Mouse (Mus musculus): ENCODE results near the gene Dnaaf2. TPM values are rescaled to one million over a fixed set of nuclear protein-coding genes. Genes with fewer than 3 reads are reported as not detected.

Gene Dnaaf2
- polyA plus RNA-seq (2014; fragmentation: Nextera tagmentation; extraction: Ambion mirVana): 6.2 and 9.2 TPM in 2 replicates

GRCm38 (mm10) chr12:69198164-69198535 is at the start of gene Dnaaf2:
TSS of gene Dnaaf2 (minus strand) at chr12:69198429.
- WGBS (ENCODE audit: insufficient replicate concordance): 0% methylated on average over 18 of the region's 18 CpGs
- H3K9ac ChIP-seq (ENCODE audit: low read depth, low read length): peak within 1 kb of the TSS; percentile 93
- ATAC-seq (replicated peaks; ENCODE audit: insufficient number of reproducible peaks, low FRiP score, low TSS enrichment): peak; percentile 33
- peak within 1 kb of the TSS; percentile 99 for H3K4me2 ChIP-seq
- peaks cover 14% of the 10 kb centered on the region for H3K4me1 ChIP-seq (ENCODE audit: control insufficient read depth, insufficient read depth, low read length)
- peak within 1 kb of the TSS; percentile 97 for H3K4me3 ChIP-seq (ENCODE audit: low read depth, low read length)
- no peaks in the 10 kb centered on the region for H3K9me3 ChIP-seq (replicated peaks; ENCODE audit: control insufficient read depth, low read length)
- H3K27ac ChIP-seq (ENCODE audit: low read depth, low read length): peak within 1 kb of the TSS; percentile 81
- H3K36me3 ChIP-seq (ENCODE audit: control insufficient read depth, insufficient read depth, low read length): peaks cover 6% of the 10 kb centered on the region; the same call in 1 of the 2 replicates
- H3K27me3 ChIP-seq (ENCODE audit: control insufficient read depth, insufficient read depth, low read length): no peaks in the 10 kb centered on the region

GRCm38 (mm10) chr12:69241771-69242431 is 43.7 kb upstream of the Dnaaf2 start:
- no peaks in the 10 kb centered on the region for H3K27me3 ChIP-seq (ENCODE audit: control insufficient read depth, insufficient read depth, low read length)
- peak overlapping the region; percentile 67 for H3K4me2 ChIP-seq
- peak overlapping the region; percentile 89 for H3K27ac ChIP-seq (ENCODE audit: low read depth, low read length)
- H3K4me1 ChIP-seq (ENCODE audit: control insufficient read depth, insufficient read depth, low read length): 0 out of 2 replicates have a peak, but pooled peaks cover 3% of the 10 kb centered on the region
- peak overlapping the region; percentile 91 for H3K9ac ChIP-seq (ENCODE audit: low read depth, low read length)
- H3K9me3 ChIP-seq (replicated peaks; ENCODE audit: control insufficient read depth, low read length): no peaks in the 10 kb centered on the region
- ATAC-seq (replicated peaks; ENCODE audit: insufficient number of reproducible peaks, low FRiP score, low TSS enrichment): peak; percentile 82
- no peaks in the 10 kb centered on the region for H3K36me3 ChIP-seq (ENCODE audit: control insufficient read depth, insufficient read depth, low read length)
- under 1% methylated on average over 63 of the region's 64 CpGs for whole genome bisulfite sequencing (ENCODE audit: insufficient replicate concordance)
- peak overlapping the region; percentile 78 for H3K4me3 ChIP-seq (ENCODE audit: low read depth, low read length)

DNA sequence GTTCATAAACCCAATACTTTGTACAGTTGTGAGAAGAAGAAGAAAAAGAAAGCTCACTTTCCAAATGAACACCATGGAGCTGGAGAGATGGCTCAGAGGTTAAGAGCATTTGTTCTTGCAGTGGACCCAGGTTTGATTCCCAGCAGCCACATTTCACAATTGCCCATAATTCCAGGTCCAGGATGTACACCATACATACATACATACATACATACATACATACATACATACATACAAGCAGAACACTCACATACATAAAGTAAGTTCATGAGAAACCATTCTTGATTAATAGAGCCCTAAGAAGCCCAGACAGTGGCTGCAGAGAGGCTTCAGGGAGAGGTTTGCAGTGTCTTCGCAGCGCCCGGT is 43.2 kb upstream of the Dnaaf2 start:
- H3K4me1 ChIP-seq (ENCODE audit: control insufficient read depth, insufficient read depth, low read length): 0 out of 2 replicates have a peak, but pooled peaks cover 3% of the 10 kb centered on the region
- no peaks in the 10 kb centered on the region for H3K27me3 ChIP-seq (ENCODE audit: control insufficient read depth, insufficient read depth, low read length)
- H3K9me3 ChIP-seq (replicated peaks; ENCODE audit: control insufficient read depth, low read length): no peaks in the 10 kb centered on the region
- peak overlapping the region; percentile 67 for H3K4me2 ChIP-seq
- no peaks in the 10 kb centered on the region for H3K36me3 ChIP-seq (ENCODE audit: control insufficient read depth, insufficient read depth, low read length)
- peak overlapping the region; percentile 78 for H3K4me3 ChIP-seq (ENCODE audit: low read depth, low read length)
- H3K9ac ChIP-seq (ENCODE audit: low read depth, low read length): peak overlapping the region; percentile 91
- ATAC-seq (replicated peaks; ENCODE audit: insufficient number of reproducible peaks, low FRiP score, low TSS enrichment): no peak
- 0% methylated on average over 3 of the region's 3 CpGs for WGBS (ENCODE audit: insufficient replicate concordance)
- peak overlapping the region; percentile 89 for H3K27ac ChIP-seq (ENCODE audit: low read depth, low read length)

DNA sequence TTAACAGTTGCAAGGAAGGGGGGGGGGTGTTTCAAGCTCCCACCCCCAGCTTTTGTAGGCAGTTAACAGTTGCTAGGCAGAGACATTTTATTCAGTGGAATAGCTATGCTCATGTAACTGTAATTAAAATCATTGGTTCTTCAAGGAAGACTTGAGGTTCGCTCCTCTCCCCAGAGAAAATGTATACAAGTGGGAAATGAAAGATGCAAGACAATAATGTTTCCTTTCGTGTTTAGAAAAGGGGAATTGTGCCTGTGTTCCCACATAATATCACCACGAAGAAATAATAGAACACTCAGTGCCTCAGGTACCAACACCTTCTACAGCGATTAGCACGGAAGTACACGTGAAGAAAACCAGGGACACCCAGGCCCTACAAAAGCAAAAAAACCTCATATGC is 42.6 kb upstream of the Dnaaf2 start, which contains the start of gene Klhdc1:
Gene Klhdc1 (plus strand): TSS at position 301 of the 400 bp plus-strand sequence.
- Histone ChIP-seq H3K36me3 (ENCODE audit: control insufficient read depth, insufficient read depth, low read length) (no peaks in the 10 kb centered on the region), H3K9ac (ENCODE audit: low read depth, low read length) (peak within 1 kb of the TSS; percentile 91), H3K9me3 (replicated peaks; ENCODE audit: control insufficient read depth, low read length) (no peaks in the 10 kb centered on the region), H3K27me3 (ENCODE audit: control insufficient read depth, insufficient read depth, low read length) (no peaks in the 10 kb centered on the region), H3K4me3 (ENCODE audit: low read depth, low read length) (peak within 1 kb of the TSS; percentile 78), H3K27ac (ENCODE audit: low read depth, low read length) (peak within 1 kb of the TSS; percentile 89), H3K4me1 (ENCODE audit: control insufficient read depth, insufficient read depth, low read length) (0 out of 2 replicates have a peak, but pooled peaks cover 3% of the 10 kb centered on the region), H3K4me2 (peak within 1 kb of the TSS; percentile 67)
- WGBS (ENCODE audit: insufficient replicate concordance): 65% methylated on average over 6 of the region's 6 CpGs
- ATAC-seq (replicated peaks; ENCODE audit: insufficient number of reproducible peaks, low FRiP score, low TSS enrichment): no peak

GRCm38 (mm10) chr12:69238284-69238683 is 40.1 kb upstream of the Dnaaf2 start:
- Histone ChIP-seq H3K4me2 (no peak overlapping the region), H3K4me1 (ENCODE audit: control insufficient read depth, insufficient read depth, low read length) (0 out of 2 replicates have a peak, but pooled peaks cover 3% of the 10 kb centered on the region), H3K4me3 (ENCODE audit: low read depth, low read length) (no peak overlapping the region), H3K9me3 (replicated peaks; ENCODE audit: control insufficient read depth, low read length) (no peaks in the 10 kb centered on the region), H3K27me3 (ENCODE audit: control insufficient read depth, insufficient read depth, low read length) (no peaks in the 10 kb centered on the region), H3K9ac (ENCODE audit: low read depth, low read length) (no peak overlapping the region), H3K36me3 (ENCODE audit: control insufficient read depth, insufficient read depth, low read length) (no peaks in the 10 kb centered on the region), H3K27ac (ENCODE audit: low read depth, low read length) (no peak overlapping the region)
- WGBS (ENCODE audit: insufficient replicate concordance): 36% methylated on average over 3 of the region's 3 CpGs
- no peak for ATAC-seq (replicated peaks; ENCODE audit: insufficient number of reproducible peaks, low FRiP score, low TSS enrichment)

DNA sequence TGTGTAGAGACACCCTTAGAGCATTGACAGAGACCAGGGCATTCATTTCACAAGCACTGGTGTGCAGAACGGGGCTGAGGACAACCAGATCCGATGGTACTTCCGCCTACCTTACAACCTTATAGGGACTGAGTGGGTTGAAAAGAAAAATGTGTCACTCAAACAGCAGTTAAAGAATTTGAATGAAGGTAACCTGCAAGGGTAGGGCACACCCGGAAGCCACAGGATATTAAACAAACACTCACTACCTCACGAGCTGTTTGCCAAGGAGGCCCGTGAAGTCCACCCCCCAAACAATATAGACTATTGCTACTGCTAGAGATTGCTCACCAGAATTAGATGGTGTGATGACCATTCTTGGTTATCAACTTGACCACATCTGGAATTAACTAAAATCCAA is 37.6 kb upstream of the Dnaaf2 start:
- 78% methylated on average over 6 of the region's 6 CpGs for WGBS (ENCODE audit: insufficient replicate concordance)
- Histone ChIP-seq H3K9me3 (replicated peaks; ENCODE audit: control insufficient read depth, low read length) (no peaks in the 10 kb centered on the region), H3K4me1 (ENCODE audit: control insufficient read depth, insufficient read depth, low read length) (no peaks in the 10 kb centered on the region), H3K4me3 (ENCODE audit: low read depth, low read length) (no peak overlapping the region), H3K9ac (ENCODE audit: low read depth, low read length) (no peak overlapping the region), H3K36me3 (ENCODE audit: control insufficient read depth, insufficient read depth, low read length) (no peaks in the 10 kb centered on the region), H3K27me3 (ENCODE audit: control insufficient read depth, insufficient read depth, low read length) (no peaks in the 10 kb centered on the region), H3K27ac (ENCODE audit: low read depth, low read length) (no peak overlapping the region), H3K4me2 (no peak overlapping the region)
- no peak for ATAC-seq (replicated peaks; ENCODE audit: insufficient number of reproducible peaks, low FRiP score, low TSS enrichment)

- no peak for ATAC-seq (replicated peaks; ENCODE audit: insufficient number of reproducible peaks, low FRiP score, low TSS enrichment)
- Histone ChIP-seq H3K27me3 (ENCODE audit: control insufficient read depth, insufficient read depth, low read length) (no peaks in the 10 kb centered on the region), H3K4me2 (no peak overlapping the region), H3K36me3 (ENCODE audit: control insufficient read depth, insufficient read depth, low read length) (no peaks in the 10 kb centered on the region), H3K4me1 (ENCODE audit: control insufficient read depth, insufficient read depth, low read length) (peaks cover 4% of the 10 kb centered on the region; the same call in 1 of the 2 replicates), H3K9me3 (replicated peaks; ENCODE audit: control insufficient read depth, low read length) (no peaks in the 10 kb centered on the region), H3K4me3 (ENCODE audit: low read depth, low read length) (no peak overlapping the region), H3K27ac (ENCODE audit: low read depth, low read length) (no peak overlapping the region), H3K9ac (ENCODE audit: low read depth, low read length) (no peak overlapping the region)
- WGBS (ENCODE audit: insufficient replicate concordance): 75% methylated on average over 2 of the region's 2 CpGs
These were observed 31.0 kb upstream of the Dnaaf2 start for GRCm38 (mm10) chr12:69229251-69229650.

DNA sequence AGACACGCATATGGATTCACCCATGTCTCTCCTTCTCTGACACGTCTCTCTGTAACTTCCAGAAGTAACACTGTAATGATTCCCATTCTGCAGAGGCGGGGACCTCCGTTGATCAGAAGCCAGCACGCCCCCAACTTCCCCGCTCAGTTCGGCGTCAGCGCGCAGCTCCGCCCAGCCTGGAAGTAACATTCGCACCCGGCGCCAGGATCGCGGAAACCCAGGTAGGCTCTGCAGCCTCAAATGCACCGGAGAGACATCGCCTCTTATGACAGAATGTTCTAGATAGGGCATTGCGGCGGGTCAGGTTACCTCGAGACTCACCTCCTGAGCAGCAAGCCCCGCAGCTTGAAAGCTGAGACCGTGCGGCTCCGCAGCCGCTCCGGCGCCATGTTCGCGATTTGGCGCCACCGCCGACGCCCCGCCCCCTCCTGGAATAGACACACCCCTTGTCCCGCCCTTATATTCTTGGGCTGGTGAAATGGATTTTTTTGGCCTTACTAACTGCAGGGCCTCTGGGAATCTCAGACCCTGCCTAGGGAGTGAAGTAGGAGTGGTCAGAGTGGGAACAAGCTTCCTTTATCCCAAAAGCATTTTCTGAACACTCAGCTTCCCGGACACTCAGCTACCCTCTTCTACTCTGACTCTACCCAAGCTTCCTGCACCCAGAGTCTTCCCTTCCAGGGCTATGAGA is 29.7 kb upstream of the Dnaaf2 start, which contains the start of gene Pole2:
Gene Pole2 (minus strand): TSS at position 420 of the 691 bp plus-strand sequence.
- peak within 1 kb of the TSS; percentile 69 for H3K4me3 ChIP-seq (ENCODE audit: low read depth, low read length)
- ATAC-seq (replicated peaks; ENCODE audit: insufficient number of reproducible peaks, low FRiP score, low TSS enrichment): peak; percentile 92
- H3K27ac ChIP-seq (ENCODE audit: low read depth, low read length): peak within 1 kb of the TSS; percentile 84
- H3K36me3 ChIP-seq (ENCODE audit: control insufficient read depth, insufficient read depth, low read length): peaks cover 3% of the 10 kb centered on the region; the same call in 1 of the 2 replicates
- under 1% methylated on average over 37 of the region's 37 CpGs for WGBS (ENCODE audit: insufficient replicate concordance)
- peaks cover 4% of the 10 kb centered on the region; the same call in 1 of the 2 replicates for H3K4me1 ChIP-seq (ENCODE audit: control insufficient read depth, insufficient read depth, low read length)
- peak within 1 kb of the TSS; percentile 57 for H3K4me2 ChIP-seq
- peak within 1 kb of the TSS; percentile 78 for H3K9ac ChIP-seq (ENCODE audit: low read depth, low read length)
- H3K9me3 ChIP-seq (replicated peaks; ENCODE audit: control insufficient read depth, low read length): no peaks in the 10 kb centered on the region
- H3K27me3 ChIP-seq (ENCODE audit: control insufficient read depth, insufficient read depth, low read length): no peaks in the 10 kb centered on the region

All from heart, embryonic 11.5 days (tissue).